Mouse (Mus musculus): ENCODE measurements around the gene Lmx1b.
A peak's percentile ranks its signal among the peaks of the same experiment; 100 is the strongest.

The Lmx1b gene

DNA sequence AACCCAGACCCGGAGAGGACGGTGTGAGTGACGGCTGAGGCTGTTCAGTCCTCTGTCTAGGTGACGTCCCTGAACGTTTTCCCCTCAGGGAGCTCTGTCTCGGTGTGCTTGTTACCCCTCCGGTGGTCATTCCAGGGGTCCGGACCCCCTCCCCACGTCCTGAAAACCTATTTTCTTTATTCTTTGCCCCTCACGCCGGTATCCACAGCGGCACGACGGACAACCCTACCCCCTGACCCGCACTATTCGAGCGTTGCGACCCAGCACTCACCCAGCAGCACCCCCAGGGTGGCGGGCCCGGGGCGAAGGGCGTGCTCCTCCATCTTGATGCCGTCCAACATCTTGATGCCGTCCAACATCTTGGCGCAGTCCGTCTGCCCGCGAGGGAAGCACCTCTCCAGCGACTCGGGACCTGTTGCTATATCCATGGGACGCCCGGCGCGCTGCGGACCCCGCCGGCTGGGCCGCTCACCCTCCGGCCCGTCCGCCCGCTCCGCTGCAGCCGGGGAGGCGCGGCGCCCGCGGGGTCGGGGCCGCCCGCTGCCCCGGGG, at the start of gene Lmx1b:
Lmx1b (minus strand) TSS at position 341 of the 551 bp plus-strand sequence.
- no peak for DNase-seq (ENCODE audit: low spot score)

DNA sequence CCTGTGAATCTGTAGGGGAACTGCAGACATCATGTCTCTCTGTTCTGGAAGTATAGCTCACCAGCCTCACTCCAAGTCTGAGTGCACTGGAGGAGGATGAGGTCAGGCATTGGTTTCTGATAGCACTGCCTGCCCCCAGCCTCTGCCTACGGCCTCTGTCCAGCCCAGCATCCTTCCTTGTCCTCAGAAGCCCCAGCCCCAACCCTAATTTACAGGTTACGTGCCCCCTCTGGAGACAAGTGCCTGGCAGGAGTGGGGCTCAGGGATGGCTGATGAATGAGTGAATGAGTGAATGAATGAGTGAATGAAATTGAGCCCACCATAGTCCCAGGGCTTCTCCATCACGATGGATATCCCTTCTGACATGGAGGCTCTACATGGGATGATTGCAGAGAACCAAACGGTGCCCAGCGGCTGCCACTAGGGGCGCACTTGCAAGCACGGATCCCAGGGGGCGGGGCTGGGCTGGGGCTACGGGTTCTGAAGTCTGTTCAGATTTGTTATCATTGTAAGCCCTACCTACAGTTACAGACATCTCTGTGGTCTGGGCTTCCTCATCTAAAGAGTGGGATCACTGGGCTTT, 49.7 kb upstream of the Lmx1b start:
- DNase-seq (ENCODE audit: low spot score) = no peak

DNA sequence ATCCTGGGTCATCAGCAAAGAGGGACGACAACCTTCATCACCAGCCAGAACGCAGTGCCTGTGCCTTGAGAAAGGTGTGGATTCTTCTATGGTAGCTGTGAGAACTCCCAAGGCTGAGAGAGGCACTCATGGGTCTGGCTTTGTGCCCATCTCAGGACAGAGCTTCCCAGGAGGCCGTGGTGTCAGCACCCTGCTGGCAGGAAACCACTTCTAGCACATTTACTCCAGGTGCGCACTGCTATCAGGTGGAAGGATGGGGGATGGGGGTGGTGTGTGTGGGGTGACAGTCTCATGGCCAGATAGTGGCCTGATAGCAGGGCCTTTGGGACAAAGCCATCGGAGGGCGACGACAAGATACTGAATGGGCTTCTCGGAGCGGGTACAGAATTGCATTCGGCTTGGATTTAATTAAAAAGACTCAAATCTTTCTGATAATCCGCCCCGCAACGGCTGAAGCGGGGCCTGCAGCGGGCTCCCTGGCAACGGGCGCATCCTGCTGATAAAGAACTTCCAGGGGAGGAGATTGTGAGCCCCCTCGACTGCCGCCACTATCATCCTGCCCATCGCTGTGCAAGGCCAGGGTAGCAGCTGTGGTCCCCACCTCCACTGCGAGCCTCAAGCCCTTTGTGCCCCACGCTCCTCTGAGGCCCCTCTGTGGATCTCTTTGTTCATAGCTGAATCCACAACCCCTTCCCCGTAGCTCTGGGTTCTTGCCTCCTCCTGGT, 49.0 kb upstream of the Lmx1b start:
- DNase-seq (ENCODE audit: low spot score) = no peak

DNA sequence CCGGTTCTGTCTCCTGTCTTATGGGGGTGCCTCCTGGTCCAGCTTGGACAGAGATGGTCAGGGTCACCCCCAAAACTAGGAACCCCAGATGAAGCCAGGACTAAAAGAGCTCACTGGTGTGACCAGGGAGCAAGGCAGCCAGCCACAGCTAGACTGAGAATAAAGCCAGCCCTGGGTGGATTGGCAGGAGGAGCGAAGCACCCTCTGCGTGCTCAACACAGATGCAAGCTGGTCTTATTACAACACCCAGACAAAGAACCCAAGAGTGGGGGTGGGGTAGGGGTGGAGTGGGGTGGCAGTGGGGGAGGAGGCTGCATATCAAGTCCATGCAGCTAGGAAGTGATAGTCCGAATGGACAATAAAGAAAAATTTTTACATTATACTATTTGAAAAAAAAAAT, 43.3 kb upstream of the Lmx1b start:
- no peak for DNase-seq (ENCODE audit: low spot score)

DNA sequence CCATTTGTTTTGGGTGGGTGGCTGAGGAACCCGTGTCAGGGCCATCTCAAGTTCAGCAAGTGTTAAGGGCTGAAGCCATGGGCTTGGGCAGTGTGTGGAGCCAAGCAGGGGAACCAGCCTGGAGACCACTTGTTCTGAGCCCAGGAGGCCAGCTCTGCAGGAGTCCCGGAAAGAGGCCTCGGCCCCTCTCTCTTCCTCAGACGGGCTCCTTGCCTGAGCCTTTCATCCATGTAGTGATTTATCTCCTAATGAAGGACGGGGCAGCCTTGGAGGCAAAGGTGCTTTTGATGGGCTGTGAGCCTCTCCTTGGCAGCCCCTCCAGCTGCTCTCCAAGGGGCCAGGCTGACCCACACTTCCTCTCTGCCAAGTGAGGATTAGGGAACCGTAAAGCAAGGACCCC, 42.8 kb upstream of the Lmx1b start:
- DNase-seq (ENCODE audit: low spot score) = no peak

DNA sequence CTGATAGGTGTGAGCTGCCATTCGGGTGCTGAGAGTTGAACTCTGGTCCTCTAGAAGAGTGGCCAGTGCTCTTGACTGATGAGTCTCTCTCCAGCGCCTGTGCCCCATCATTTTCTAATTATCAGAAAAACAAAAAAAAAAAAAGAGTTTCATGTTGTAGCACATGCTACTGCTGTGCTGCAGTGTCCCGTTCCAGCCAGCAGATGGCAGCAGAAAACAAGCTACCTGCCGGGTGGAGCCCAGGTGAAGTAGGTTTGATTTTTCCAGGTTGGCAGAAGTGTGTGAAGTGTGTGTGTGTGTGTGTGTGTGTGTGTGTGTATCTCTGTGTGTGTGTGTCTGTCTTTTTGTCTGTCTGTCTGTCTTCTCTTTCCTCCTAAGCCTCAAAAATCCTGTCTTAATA, 41.9 kb upstream of the Lmx1b start:
- peak; percentile 31 for DNase-seq (ENCODE audit: low spot score)

DNA sequence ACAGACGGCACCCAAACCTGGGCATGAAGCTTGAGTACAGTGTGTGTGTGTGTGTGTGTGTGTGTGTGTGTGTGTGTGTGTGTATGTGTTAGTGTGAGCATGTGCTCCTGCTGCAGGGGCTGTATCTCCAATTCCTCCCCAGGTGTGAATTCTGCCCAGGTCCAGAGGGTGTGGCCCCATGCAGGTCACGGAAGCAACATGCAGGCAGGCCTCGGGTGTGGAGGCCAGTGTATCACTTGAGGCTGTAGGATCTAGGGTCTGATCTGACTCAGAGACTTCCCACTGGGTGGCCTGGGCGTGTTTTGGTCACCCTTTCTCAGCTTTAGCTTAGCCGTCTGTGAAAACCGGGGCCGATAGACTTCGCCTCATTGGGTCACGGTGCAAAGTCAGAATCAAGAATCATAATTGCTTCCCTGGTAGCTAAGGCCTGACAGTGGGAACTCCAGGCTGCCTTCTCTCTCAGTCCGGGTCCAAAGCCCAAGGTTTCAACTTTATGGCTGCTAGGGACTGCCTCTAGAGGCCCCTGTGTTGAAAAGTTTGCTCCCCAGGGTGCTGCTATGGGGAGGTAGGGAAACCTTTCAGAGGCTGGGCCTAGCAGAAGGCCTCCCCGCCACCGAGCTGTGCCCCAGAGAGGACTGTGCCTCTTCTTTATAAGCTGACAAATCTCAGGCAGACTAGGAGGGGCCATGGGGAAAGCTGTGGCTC, 38.8 kb upstream of the Lmx1b start:
- no peak for DNase-seq (ENCODE audit: low spot score)

DNA sequence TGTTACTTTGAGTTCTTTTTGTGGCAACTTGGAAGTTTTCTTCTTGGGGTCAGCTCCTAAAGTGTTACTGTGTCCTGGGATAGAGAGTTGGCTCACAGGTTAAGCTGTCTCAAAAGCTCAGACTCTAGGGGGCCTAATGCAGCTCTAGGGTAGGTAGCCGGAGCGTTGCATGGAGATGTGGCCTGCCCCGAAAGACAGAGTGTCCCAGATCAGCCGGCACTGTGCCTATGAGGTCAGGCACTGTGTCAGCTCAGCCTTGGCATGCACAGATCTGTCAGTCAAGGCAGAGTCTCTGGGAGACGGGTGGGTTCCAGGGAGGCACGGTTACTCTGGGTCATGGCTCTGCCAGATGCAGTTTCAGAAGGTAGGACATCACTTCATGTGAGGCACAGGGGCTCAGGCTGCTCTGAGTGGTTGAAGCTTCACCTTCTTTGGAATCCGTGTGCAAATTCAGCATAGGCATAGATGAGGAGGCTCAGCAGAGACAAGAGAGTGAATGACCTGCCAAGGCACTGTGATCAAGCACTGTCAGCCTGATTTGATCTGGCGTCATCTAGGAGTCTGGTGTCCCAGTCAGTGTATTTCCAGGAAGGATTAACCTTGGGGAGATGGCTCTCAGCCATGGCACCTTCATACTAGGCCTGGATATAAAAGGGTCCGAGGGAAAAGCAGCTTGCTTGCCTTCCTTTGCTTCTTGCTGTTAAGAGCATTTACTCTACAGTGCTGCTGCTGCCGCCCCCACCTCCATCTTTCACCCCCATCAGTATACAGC, 32.6 kb upstream of the Lmx1b start:
- DNase-seq (ENCODE audit: low spot score) = no peak

DNA sequence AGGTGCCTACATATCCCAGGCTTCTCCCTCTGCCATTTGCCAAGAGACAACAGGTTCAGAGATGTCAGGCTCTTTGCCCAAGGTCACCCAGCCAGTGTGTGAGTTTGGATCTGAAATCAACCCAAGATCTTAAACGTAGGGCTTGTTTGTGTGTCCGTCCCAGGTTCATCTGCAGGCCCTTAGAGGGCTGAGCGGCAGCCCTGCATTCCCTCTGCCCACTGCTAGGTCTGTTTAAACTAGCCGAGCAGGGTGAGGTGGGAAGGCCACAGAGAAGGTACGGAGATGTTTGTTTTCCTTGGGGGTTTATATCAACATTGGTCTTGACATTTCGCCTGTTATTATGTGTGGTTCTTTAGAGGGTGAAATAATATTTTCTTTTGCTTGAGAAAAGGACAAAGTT, 28.4 kb upstream of the Lmx1b start:
- no peak for DNase-seq (ENCODE audit: low spot score)

DNA sequence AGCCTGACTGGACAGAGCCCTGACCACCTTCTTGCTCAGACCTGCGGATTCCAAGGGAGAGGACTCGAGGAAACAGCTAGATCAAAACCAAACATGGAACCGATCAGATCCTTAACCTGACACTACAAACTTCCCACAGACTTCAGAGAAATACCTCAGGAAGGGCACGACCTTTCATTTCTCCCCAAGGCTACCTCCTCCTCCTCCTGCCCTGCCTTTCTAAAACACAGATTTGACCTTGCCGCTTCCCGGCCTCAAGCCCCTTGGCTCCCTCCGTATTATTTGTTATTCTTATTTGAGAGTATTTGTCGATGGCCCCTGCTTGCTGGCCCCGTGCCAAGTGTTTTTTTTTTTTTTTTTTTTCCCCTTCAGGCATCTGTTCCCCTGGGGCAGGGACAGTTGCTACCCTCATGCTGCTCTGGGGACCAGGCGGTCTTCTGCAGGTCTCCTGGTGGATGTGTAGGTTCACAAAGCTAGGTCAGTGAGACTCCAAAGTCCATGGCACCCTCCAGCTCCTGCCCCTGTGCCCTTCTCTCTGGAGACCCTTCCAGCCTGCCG, 26.2 kb upstream of the Lmx1b start:
- DNase-seq (ENCODE audit: low spot score) = no peak

DNA sequence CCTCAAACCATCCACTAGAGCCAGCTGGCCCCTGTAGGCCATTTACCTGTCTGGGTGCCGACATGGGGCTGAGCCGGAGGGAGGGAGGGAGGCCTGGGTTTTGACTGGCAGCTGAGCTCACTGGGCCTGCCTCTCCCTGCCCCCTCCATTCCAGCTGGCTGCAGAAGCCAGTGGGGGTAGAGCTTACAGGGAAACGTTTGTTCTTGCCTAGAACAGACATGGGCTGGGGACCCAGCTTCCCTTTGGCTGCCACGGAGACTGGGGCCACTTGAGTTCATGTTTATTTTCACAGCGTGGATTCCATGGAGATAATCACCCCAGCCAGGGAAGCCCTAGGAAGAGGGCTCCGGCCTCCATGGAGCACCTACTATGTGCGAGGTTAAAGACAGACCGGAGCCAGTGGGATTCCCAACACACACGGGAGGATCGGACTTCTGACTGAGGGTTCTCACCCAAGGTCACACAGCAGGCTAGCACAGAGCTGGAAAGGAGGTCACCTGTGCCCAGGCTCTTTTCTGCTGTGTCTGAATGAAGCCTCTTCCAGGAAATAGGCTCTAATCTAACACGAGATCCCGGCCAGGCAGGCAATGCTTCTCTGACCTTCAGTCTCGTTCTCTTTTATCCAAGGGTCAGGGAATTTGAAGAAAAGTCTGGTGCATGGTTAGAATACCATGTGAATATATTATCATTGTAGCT, 25.2 kb upstream of the Lmx1b start:
- DNase-seq (ENCODE audit: low spot score) = no peak

DNA sequence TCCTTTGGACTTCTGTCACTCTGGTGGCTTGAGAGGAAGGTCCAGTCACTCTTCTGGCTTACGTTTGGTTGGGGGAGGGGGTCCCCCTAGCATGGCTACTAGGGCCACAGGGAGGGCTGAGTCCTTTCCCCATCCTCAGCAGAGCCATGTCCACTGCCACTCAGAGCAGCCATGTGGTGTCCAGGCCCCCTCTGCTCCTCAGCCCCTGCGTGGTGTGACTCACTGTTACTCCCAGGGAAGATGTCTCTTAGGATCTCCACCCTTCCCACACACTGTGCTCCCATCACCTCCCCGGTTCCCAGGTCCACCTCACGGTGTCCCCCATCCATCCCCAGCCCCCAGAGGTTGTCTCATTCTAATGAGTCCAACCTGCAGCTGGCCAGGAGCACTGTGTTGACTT, 24.4 kb upstream of the Lmx1b start:
- DNase-seq (ENCODE audit: low spot score) = no peak

DNA sequence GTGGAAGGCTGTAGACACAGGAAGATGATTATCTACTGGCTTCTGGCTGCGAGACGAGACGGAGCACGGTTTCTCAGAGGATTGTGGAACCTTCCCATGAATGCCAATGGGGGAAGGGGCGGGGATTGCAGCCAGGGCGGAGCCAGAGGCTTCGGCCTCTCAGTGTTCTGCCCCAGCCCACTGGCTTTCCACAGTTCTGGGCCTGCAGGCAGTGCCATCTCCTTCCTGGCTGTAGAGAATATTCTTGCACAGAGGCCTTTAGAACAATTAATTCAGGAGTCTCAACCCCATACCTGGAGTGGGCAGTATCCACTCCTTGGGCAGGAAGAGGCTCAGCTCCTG, 18.9 kb upstream of the Lmx1b start:
- no peak for DNase-seq (ENCODE audit: low spot score)

DNA sequence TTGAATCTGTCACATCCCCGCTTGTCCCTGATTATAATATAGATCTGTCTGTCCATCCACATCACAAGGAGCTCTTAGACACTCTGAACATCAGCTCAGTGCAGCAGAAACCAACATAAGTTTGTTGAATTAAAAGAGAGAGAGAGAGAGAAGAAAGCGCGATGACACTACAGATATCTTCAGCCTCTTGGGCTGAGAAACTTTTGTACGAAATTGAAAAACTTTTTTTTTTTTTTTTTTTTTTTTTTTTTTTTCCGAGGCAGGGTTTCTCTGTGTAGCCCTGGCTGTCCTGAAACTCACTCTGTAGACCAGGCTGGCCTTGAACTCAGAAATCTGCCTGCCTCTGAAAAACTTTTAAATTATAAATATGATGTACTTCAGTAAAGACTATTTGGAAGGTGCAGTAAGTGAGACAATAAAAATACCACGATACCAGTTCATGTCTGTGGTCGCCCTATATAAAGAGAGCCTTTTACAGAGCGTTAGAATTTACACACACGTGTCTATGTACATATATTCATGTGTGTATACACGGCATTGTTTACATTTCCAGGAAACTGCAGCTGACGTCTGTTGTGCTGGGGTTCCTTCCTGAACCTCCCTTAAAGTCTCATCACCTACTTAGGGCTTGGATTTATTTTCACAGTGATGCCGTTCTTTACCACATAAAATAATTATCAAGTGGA, 18.4 kb upstream of the Lmx1b start:
- DNase-seq (ENCODE audit: low spot score) = no peak

DNA sequence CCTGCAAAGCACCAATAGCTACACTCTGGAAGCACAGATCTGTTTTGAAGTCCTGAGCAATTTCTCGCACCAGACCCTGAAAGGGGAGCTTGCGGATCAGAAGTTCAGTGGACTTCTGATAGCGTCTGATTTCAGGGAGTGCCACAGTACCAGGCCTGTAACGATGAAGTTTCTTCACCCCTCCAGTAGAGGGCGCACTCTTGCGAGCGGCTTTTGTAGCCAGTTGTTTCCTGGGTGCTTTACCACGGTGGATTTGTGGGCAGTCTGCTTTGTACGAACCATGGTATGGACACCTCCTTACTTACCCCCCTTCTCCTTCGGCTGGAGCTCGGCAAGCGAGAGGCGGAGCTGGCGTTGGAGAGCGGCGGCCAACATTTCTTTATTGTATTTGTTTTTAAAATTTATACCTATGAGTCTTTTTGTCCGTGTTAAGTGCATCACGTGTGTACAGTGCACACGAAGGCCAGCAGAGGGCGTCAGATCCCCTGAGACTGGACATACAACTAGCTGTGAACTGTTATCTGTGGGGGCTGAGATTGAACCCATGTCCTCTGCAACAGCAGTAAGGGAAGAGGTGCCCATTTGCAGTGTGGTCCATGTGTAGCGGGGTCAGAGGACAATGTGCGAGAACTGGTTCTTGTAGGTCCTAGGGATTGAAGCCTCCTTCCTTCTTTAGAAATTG, 12.3 kb upstream of the Lmx1b start:
- DNase-seq (ENCODE audit: low spot score) = no peak

DNA sequence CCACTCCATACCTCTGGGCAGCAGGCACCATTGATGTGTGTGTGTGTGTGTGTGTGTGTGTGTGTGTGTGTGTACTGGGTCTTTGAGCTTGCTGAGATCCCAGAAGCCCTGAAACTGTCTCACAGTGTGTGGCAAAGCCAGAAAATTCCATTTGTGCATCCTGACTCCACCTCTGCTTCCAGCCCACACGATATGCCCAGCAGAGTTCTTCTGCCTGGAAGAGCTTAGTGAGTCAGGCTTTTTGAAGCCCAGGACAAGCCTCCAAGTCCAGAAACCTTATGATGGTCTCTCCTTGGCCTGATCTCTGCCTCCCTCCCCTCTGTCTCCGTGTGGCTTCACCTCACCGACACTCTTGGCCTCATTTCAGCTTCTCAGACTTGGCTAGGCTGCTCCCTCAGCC, 9.1 kb upstream of the Lmx1b start:
- no peak for DNase-seq (ENCODE audit: low spot score)

DNA sequence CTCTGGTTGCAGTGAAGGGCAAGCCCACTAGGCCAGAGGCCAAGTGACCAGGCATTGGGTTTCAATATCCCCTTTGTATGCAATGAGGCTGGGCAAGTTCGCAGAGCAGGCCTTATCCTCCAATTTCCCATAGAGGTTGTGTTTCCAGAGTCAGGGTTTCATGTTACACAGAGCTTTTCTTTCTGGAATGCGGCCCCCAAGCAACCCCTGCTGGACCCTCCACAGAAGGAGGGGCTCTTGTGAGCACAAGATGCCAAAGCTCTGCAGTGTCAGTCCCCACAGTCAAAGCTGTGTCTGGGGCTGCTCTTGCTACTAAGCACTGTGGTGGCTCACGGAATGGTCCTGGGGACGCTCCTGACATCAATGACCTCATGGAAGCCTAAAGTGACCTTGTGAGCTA, 8.6 kb upstream of the Lmx1b start:
- no peak for DNase-seq (ENCODE audit: low spot score)

DNA sequence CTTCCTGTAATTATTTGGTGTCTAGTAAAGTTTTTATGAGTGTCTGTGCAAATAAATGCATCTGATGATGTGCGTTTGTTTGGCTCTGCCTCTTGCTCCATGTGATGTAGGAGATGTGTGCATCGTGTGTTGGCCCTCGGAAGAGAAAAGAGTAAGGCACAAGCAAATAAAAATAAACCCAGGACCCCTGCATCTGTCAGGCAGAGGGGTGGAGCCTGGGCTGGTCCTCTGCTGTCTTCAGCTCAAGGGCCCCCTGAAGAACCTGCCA, 5.9 kb upstream of the Lmx1b start:
- no peak for DNase-seq (ENCODE audit: low spot score)

DNA sequence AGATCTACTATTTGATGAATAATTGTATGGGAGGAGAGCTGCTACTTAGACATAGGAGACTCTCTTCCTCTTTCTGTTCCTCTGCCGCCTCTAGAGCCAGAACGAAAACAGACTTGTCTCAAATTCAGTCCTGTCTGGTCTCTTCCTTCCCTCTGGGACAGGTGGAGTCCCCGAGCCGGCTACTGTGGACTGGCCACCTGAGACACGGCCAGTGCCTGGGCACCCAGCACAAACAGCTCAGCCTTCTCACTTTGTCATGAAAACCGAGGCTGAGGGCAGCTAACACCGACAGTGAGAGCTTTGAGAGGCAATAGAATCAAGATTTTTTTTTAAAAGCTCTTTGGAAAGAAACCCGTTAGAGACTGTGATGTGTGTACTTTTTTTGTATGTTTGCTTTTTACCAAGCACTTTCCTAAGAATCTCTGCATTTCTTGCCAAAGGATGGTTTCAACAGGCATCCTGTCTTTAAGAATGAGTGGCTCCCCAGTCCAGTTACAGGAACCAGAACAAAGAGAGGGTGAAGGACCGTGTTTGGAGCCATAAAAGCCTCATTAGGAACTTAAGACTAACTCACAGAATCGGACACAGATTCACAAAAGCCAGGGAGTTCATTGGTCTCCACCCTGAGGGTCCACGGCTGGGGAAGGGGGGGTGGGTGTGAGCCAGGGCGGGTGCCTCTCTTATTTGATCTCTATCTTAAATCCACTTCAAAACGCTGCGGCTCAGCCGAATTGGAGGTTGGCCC, 5.4 kb upstream of the Lmx1b start:
- no peak for DNase-seq (ENCODE audit: low spot score)
